Mouse (Mus musculus): Measurements from ENCODE around the gene Tas2r116. TPM values are rescaled to one million over a fixed set of nuclear protein-coding genes. Genes with fewer than 3 reads are reported as not detected.

Gene Tas2r116
- not detected in 2 replicates for polyA plus RNA-seq (2012; ENCODE audit: low replicate concordance)

DNA sequence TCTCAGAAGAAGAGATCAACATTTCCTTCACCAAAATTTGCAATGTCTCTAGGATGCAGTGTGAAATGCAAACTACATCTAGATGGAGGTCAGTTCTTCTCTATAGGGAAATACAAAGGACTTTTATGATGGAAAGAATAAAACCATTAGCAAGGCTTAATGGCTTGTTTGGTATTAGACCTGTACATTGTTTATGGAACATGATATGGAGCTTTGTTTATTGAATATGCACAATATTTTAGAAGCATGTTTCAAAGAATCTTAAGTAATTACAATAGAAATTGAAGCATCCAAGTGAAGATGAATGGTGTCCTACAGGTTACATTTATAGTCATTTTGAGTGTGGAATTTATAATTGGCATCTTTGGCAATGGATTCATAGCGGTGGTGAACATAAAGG is at the start of gene Tas2r116:
Tas2r116 (plus strand) TSS at position 301 of the 400 bp plus-strand sequence.

GRCm38 (mm10) chr6:132846842-132847241 is 8.4 kb upstream of the Tas2r116 start, which contains the start of gene Tas2r123:
TSS of gene Tas2r123 (plus strand) at chr6:132847142.

GRCm38 (mm10) chr6:132867708-132868107 is 12.5 kb downstream of the Tas2r116 start, which contains the start of gene Tas2r110:
TSS of gene Tas2r110 (plus strand) at chr6:132868008.

GRCm38 (mm10) chr6:132892711-132893110 is 37.5 kb downstream of the Tas2r116 start, which contains the start of gene Tas2r113:
TSS of gene Tas2r113 (plus strand) at chr6:132893011.

Other genes starting within 250 kb of the Tas2r116 start
- gene A630073D07Rik, start 203.9 kb upstream of the Tas2r116 start, polyA plus RNA-seq (2012; ENCODE audit: low replicate concordance): not detected in 2 replicates
- not detected in 2 replicates for gene Tas2r120, start 198.5 kb upstream of the Tas2r116 start, polyA plus RNA-seq (2012; ENCODE audit: low replicate concordance)
- gene Tas2r121, start 154.4 kb upstream of the Tas2r116 start, polyA plus RNA-seq (2012; ENCODE audit: low replicate concordance): not detected in 2 replicates
- gene Tas2r122, start 143.5 kb upstream of the Tas2r116 start, polyA plus RNA-seq (2012; ENCODE audit: low replicate concordance): not detected in 2 replicates
- gene Tas2r115, start 117.4 kb upstream of the Tas2r116 start, polyA plus RNA-seq (2012; ENCODE audit: low replicate concordance): not detected in 2 replicates
- gene Tas2r124, start 100.7 kb upstream of the Tas2r116 start, polyA plus RNA-seq (2012; ENCODE audit: low replicate concordance): not detected in 2 replicates
- not detected in 2 replicates for gene Tas2r102, start 93.3 kb upstream of the Tas2r116 start, polyA plus RNA-seq (2012; ENCODE audit: low replicate concordance)
- gene Tas2r136, start 77.3 kb upstream of the Tas2r116 start, polyA plus RNA-seq (2012; ENCODE audit: low replicate concordance): not detected in 2 replicates
- gene Tas2r117, start 52.6 kb upstream of the Tas2r116 start, polyA plus RNA-seq (2012; ENCODE audit: low replicate concordance): not detected in 2 replicates
- not detected in 2 replicates for gene Tas2r123, start 8.3 kb upstream of the Tas2r116 start, polyA plus RNA-seq (2012; ENCODE audit: low replicate concordance)
- not detected in 2 replicates for gene Tas2r110, start 12.6 kb downstream of the Tas2r116 start, polyA plus RNA-seq (2012; ENCODE audit: low replicate concordance)
- gene Tas2r113, start 37.6 kb downstream of the Tas2r116 start, polyA plus RNA-seq (2012; ENCODE audit: low replicate concordance): not detected in 2 replicates
- not detected in 2 replicates for gene Tas2r125, start 54.2 kb downstream of the Tas2r116 start, polyA plus RNA-seq (2012; ENCODE audit: low replicate concordance)
- gene Tas2r129, start 95.7 kb downstream of the Tas2r116 start, polyA plus RNA-seq (2012; ENCODE audit: low replicate concordance): not detected in 2 replicates
- gene Tas2r131, start 102.5 kb downstream of the Tas2r116 start, polyA plus RNA-seq (2012; ENCODE audit: low replicate concordance): not detected in 2 replicates
- not detected in 2 replicates for gene Tas2r109, start 125.5 kb downstream of the Tas2r116 start, polyA plus RNA-seq (2012; ENCODE audit: low replicate concordance)
- not detected in 2 replicates for gene Tas2r103, start 181.7 kb downstream of the Tas2r116 start, polyA plus RNA-seq (2012; ENCODE audit: low replicate concordance)
- gene Tas2r140, start 200.4 kb downstream of the Tas2r116 start, polyA plus RNA-seq (2012; ENCODE audit: low replicate concordance): not detected in 2 replicates
- 57.3 and 164 TPM in 2 replicates for gene Smim10l1, start 249.5 kb downstream of the Tas2r116 start, polyA plus RNA-seq (2012; ENCODE audit: low replicate concordance)